Comparison of ENCODE assay signal across 19 mouse cellular contexts in genomic region chr9:7980162-7980561, GRCm38 (mm10). TPM values are rescaled to one million over a fixed set of nuclear protein-coding genes. Genes with fewer than 3 reads are reported as not detected.
A peak's percentile ranks its signal among the peaks of the same experiment; 100 is the strongest.
DNase-seq lines count a peak whose midpoint lies in the region; ATAC-seq and TF ChIP-seq lines count a peak whose summit lies in the region.
"Had no signal": no experiment of that assay in that cellular context is flagged by ENCODE, and none has a peak within 500 bp of the region (broad histone marks: within the 10 kb centered on the region; RNA-seq: fewer than 3 reads in every experiment).

No protein-coding gene starts in this region.

- WGBS in heart, embryonic 11.5 days (ENCODE audit: insufficient replicate concordance) = 78% methylated on average over 2 of the region's 2 CpGs
- WGBS in heart, embryonic 15.5 days = 73% methylated on average over 2 of the region's 2 CpGs
- 60% methylated on average over 2 of the region's 2 CpGs for WGBS in kidney, postnatal 0 days

- no peaks in the 10 kb centered on the region for H3K27me3 ChIP-seq in heart, embryonic 11.5 days (ENCODE audit: control insufficient read depth, insufficient read depth, low read length)
- no peaks in the 10 kb centered on the region for H3K27me3 ChIP-seq in heart, embryonic 15.5 days
- no peaks in the 10 kb centered on the region for H3K27me3 ChIP-seq in kidney, postnatal 0 days (ENCODE audit: insufficient read depth, low read length)
- H3K27me3 ChIP-seq: CH12.LX; embryonic facial prominence, embryonic 15.5 days; forebrain, embryonic 15.5 days; hindbrain, embryonic 13.5 days had no signal

- H3K36me3 ChIP-seq in heart, embryonic 11.5 days (ENCODE audit: control insufficient read depth, insufficient read depth, low read length) = no peaks in the 10 kb centered on the region; the same call in 1 of the 2 replicates
- H3K36me3 ChIP-seq in heart, embryonic 15.5 days = no peaks in the 10 kb centered on the region
- H3K36me3 ChIP-seq in kidney, postnatal 0 days (ENCODE audit: insufficient read depth, low read length) = no peaks in the 10 kb centered on the region
- H3K36me3 ChIP-seq: forebrain, embryonic 15.5 days; hindbrain, embryonic 13.5 days had no signal

- peak overlapping the region; percentile 85 for H3K27ac ChIP-seq in heart, embryonic 11.5 days (ENCODE audit: low read depth, low read length)
- H3K27ac ChIP-seq in heart, embryonic 15.5 days = peak overlapping the region; percentile 89
- H3K27ac ChIP-seq in kidney, postnatal 0 days = peak overlapping the region; percentile 3; the same call in 1 of the 2 replicates
- H3K27ac ChIP-seq: embryonic facial prominence, embryonic 15.5 days; forebrain, embryonic 15.5 days; hindbrain, embryonic 13.5 days; hindbrain, postnatal 0 days had no signal

- H3K9me3 ChIP-seq in heart, embryonic 11.5 days (replicated peaks; ENCODE audit: control insufficient read depth, low read length) = no peaks in the 10 kb centered on the region
- H3K9me3 ChIP-seq in heart, embryonic 15.5 days (replicated peaks) = no peaks in the 10 kb centered on the region
- no peaks in the 10 kb centered on the region for H3K9me3 ChIP-seq in kidney, postnatal 0 days (replicated peaks; ENCODE audit: low read length)
- H3K9me3 ChIP-seq: embryonic facial prominence, embryonic 15.5 days; forebrain, embryonic 15.5 days; hindbrain, embryonic 13.5 days had no signal

- no peak overlapping the region for H3K9ac ChIP-seq in heart, embryonic 11.5 days (ENCODE audit: low read depth, low read length)
- 0 out of 2 replicates have a peak overlapping the region, but pooled peaks have one; percentile 2 for H3K9ac ChIP-seq in heart, embryonic 15.5 days
- H3K9ac ChIP-seq in kidney, postnatal 0 days (ENCODE audit: low read depth, low read length) = no peak overlapping the region
- H3K9ac ChIP-seq: embryonic facial prominence, embryonic 15.5 days; forebrain, embryonic 15.5 days; hindbrain, embryonic 13.5 days had no signal

- peak overlapping the region; percentile 34 for H3K4me2 ChIP-seq in heart, embryonic 11.5 days
- H3K4me2 ChIP-seq in heart, embryonic 15.5 days = peak overlapping the region; percentile 42
- no peak overlapping the region for H3K4me2 ChIP-seq in kidney, postnatal 0 days (ENCODE audit: low read length)
- H3K4me2 ChIP-seq: embryonic facial prominence, embryonic 15.5 days; forebrain, embryonic 15.5 days; hindbrain, embryonic 13.5 days had no signal

- DNase-seq in heart, postnatal 10 days = no peak
- no peak for DNase-seq in heart, adult 8-10 months (ENCODE audit: low spot score)
- DNase-seq in kidney, postnatal 0 days (ENCODE audit: low spot score) = no peak
- no peak for DNase-seq in kidney, adult 11 months
- DNase-seq in embryo, embryonic 10.5 days (ENCODE audit: low spot score) = no peak
- DNase-seq: adrenal gland, adult 8-10 months; adrenal gland, postnatal 36 days; cerebellum, adult 2 months; cerebellum, postnatal 10 days; embryo, embryonic 11 days; gastrocnemius, postnatal 14 days; kidney, adult 18-20 months had no signal

- intact Hi-C loops in heart, postnatal 10 days (cut with DNase I) = no loop called here

- no peak for TF ChIP-seq CTCF in kidney, postnatal 0 days (IDR thresholded peaks at IDR 0.05; ENCODE audit: low read depth)

- no peak for ATAC-seq in heart, embryonic 11.5 days (replicated peaks; ENCODE audit: insufficient number of reproducible peaks, low FRiP score, low TSS enrichment)
- ATAC-seq in heart, embryonic 15.5 days (replicated peaks; ENCODE audit: insufficient number of reproducible peaks, insufficient read depth, low FRiP score, low read depth) = no peak
- no peak for ATAC-seq in kidney, postnatal 0 days (replicated peaks; ENCODE audit: low FRiP score, low read depth)
- ATAC-seq: forebrain, embryonic 15.5 days; hindbrain, postnatal 0 days had no signal

- H3K4me3 ChIP-seq in heart, embryonic 11.5 days (ENCODE audit: low read depth, low read length) = no peak overlapping the region
- no peak overlapping the region for H3K4me3 ChIP-seq in heart, embryonic 15.5 days
- H3K4me3 ChIP-seq in kidney, postnatal 0 days (replicated peaks; ENCODE audit: low read depth, low read length) = no peak overlapping the region
- H3K4me3 ChIP-seq: embryonic facial prominence, embryonic 15.5 days; forebrain, embryonic 15.5 days; hindbrain, embryonic 13.5 days had no signal

- H3K4me1 ChIP-seq in heart, embryonic 11.5 days (ENCODE audit: control insufficient read depth, insufficient read depth, low read length) = peaks cover 51% of the 10 kb centered on the region
- peaks cover 61% of the 10 kb centered on the region for H3K4me1 ChIP-seq in heart, embryonic 15.5 days (replicated peaks)
- peaks cover 4% of the 10 kb centered on the region; the same call in 1 of the 2 replicates for H3K4me1 ChIP-seq in kidney, postnatal 0 days (replicated peaks; ENCODE audit: insufficient read depth, low read length)
- H3K4me1 ChIP-seq: forebrain, embryonic 15.5 days; hindbrain, embryonic 13.5 days had no signal

RNA-seq across cellular contexts. Expression of gene Yap1, which starts 24.2 kb away (rescaled TPM):
- 25.3 and 27.1 TPM in 2 replicates for polyA plus RNA-seq in heart, embryonic 11.5 days (2014; fragmentation: Nextera tagmentation; extraction: Ambion mirVana)
- total RNA-seq in heart, postnatal 10 days (2021) = 10 to 100 TPM; 63.6 to 70.5 TPM
- polyA plus RNA-seq in heart, embryonic 15.5 days (2015; fragmentation: Nextera tagmentation; extraction: Ambion mirVana) = 19.8 and 24.3 TPM in 2 replicates
- 10 to 100 TPM; 68.5 to 92.9 (median 77.7) TPM for total RNA-seq in heart, adult 8-10 months (2022)
- 25.5 and 26.5 TPM in 2 replicates for polyA plus RNA-seq in kidney, postnatal 0 days (2015; fragmentation: Nextera tagmentation; extraction: Ambion mirVana)
- total RNA-seq: CH12.LX had no signal

Comparison
In these comparisons a context has a peak if more than half of its experiments do, and no peak if none do; other contexts are left out.
1. H3K27ac ChIP-seq: peak in every context shown above with its lines; median percentile 89 in heart, embryonic 15.5 days; 85 in heart, embryonic 11.5 days; 3 in kidney, postnatal 0 days.